Mouse (Mus musculus) lung, postnatal 0 days (tissue): Measurements from ENCODE around the gene Opcml.

ENCODE experiments used
- CTCF ChIP-seq: IDR thresholded peaks from 2 replicates; pipeline ENCODE4 v1.5.1; 2016; ENCODE audit warnings: antibody characterized with exemption, mild to moderate bottlenecking
- EP300 ChIP-seq: IDR thresholded peaks from 2 replicates; pipeline ENCODE4 v1.6.1; 2016; ENCODE audit warnings: antibody characterized with exemption, mild to moderate bottlenecking, control low read depth

DNA sequence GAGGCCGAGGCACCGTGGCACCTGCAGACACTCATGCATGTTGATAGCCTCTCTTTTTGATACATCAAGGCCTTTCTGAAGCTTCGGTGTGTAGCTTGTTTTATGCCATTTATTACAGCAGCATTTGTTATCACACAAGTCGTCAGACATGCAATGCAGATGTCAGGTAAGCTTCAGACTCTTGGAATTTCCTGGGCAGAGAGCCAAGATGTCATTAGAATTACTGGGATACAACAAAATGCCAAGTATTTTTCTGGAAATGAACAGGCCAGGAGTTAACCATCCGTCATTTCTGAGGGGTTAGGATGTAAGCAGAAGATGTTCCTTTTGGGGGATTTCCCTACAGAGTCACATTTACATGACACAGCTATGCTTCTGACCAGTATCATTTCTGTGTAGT is 237.6 kb downstream of the Opcml start:
- TF ChIP-seq CTCF (no peak), EP300 (no peak)
